Mouse (Mus musculus) adrenal gland, postnatal 36 days (tissue): Measurements from ENCODE around the gene Slc6a12. TPM values are rescaled to one million over a fixed set of nuclear protein-coding genes. Genes with fewer than 3 reads are reported as not detected.

ENCODE experiments used
- DNase-seq, 2 experiments: peaks; one replicate each; pipeline ENCODE4 v3.0.0; 2021; ENCODE audit warnings: mixed read lengths in 1 of 2
- long read RNA-seq, 2 experiments: library from polyadenylated mRNA; stranded (forward); transcript quantifications; one replicate each; pipeline ENCODE4 v2.0.0; 2021; ENCODE audit warnings: borderline sequencing depth in 2 of 2
- total RNA-seq, 2 experiments: library from RNA; stranded (reverse); gene quantifications; 2 replicates each; pipeline ENCODE4 v1.2.3; 2021

Slc6a12 gene
- total RNA-seq = under 1 TPM; 0.63 to 0.66 TPM
- long read RNA-seq, experiment 1 = 0 reads
- long read RNA-seq, experiment 2 = 0 reads

DNA sequence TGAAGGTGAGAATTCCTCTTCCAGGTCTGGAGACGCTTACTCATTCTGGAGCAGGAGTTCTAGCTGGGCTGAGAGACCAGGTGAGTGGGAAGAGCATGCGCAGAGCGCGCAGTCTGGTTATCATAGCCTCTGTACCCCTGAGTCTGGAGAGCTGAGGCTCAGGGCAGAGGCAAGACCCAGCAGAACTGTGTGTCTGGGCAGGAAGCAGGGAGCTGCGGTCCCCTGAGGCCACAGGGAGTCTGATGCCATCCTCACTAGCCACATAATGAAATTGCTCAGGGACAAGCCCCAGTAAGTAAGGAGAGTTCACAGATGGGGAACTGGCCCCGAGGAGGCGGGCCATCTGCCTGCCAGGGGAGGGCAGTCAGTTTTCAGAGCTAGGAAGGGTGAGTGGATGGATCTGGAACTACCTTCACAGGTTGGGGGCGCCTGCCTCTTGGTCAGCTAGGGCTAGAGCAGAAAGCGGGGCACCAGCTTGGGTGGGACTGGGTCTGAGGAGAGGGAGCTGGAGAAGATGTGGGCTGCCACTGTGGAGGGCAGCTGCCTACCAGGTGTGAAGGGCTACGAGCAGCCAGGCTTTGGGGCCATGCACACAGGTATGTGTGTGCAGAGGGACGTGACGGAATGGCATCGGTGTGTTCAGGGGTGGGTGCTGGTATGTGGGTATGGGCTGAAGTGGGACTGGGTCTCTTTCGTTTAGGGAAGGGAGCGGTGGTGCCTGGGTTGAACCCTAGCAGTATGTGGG is at the start of gene Slc6a12:
Gene Slc6a12 (plus strand): TSS at position 51 of the 745 bp plus-strand sequence.
- no peak for DNase-seq

DNA sequence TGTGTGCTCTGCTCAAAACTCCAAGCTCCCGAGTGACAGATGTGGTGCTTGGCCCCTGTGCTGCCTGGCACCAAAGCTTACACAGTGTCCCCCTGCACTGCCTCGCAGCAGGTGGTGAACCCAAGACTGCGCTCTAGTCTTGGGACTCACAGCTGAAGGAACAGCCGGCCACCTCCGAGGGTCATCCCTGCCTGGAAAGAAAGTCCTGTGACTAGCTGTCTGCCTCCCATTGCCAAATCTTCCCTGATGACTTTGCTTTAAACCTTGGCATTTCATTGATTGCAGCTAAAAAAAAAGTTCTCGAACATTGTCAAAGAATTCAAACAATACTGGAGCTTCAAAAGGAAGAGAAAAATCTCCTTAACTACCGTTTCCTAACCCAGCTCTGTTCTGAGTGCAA is 43.6 kb upstream of the Slc6a12 start:
- DNase-seq = peak; percentile 35 to 45

GRCm38 (mm10) chr6:121299954-121300353 is 42.9 kb upstream of the Slc6a12 start, which contains the start of gene Slc6a13:
Gene Slc6a13 (plus strand): TSS chr6:121300227.
- DNase-seq = peak; percentile 30 to 44

DNA sequence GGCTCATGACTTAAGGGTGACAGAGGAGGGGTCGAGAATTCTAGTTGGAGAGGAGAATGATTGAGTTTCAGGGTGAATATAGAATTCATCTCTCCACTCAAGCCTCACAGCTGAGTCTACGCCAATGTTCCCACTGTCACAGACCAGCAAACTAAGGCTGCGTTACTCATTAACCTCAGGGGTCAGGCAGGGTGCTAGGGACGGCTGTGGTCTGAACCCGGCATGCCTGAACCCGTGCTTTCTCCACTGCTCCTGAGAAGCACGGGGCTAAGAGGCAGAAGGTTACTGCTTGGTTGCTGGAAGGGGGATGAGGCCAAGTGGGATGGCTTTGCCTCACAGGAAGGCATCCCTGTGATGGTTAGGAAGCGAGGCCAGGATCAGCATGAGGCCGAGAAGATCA is 42.4 kb upstream of the Slc6a12 start:
- no peak for DNase-seq

DNA sequence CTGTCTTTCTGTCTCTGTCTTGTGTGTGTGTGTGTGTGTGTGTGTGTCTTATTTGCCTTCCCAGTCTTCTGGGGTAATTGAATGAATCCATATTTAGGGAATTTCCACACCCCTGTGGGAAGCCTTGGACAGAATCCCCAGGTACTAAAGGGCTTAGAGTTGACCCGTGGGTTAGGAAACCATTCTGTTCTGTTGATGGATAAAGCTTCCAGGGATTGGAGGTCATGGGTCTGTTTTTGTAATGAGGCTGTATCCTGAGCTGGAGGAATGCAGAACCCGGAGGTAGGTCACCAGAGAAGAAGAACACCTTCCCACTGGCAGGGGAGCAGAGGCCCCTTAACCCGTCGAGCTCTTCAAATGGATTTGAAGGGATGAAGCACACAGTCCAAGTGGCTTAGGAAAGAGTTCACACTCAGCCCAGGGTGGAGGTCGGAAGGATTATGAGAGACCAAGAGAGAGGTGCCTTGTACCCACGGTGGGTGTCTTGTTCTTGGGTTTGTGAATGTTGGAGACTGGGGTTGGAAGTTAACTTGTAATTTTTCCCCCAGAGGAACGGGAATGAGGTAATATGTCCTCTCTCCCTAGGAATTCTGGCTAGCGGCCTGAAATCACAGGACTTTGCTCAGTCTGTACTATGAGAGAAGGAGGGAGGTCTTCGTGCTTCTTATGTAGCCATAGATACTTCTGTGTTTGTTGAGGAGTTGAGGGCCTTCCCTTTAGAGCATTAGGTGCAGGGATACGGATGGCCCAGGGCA is 39.2 kb upstream of the Slc6a12 start:
- no peak for DNase-seq

DNA sequence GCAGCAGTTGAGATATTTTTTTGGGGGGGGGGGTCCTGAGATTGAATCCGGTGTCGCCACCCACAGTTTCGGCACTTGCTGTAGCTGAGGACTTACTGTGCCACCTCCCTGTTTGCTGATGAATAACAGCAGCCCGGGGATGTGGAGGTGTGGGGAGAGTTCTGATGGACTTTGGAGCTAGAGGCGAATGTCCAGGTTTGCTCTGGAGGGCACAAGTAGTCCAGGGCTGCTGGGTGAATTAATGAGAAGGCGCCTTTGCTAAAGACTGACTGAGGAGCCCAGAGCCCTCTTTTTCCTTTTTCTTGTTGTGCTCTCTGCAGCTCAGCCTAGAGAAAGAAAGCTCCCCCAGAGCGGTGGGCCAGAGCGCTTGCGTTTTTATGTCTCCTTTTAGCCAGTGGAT is 38.2 kb upstream of the Slc6a12 start:
- no peak for DNase-seq

DNA sequence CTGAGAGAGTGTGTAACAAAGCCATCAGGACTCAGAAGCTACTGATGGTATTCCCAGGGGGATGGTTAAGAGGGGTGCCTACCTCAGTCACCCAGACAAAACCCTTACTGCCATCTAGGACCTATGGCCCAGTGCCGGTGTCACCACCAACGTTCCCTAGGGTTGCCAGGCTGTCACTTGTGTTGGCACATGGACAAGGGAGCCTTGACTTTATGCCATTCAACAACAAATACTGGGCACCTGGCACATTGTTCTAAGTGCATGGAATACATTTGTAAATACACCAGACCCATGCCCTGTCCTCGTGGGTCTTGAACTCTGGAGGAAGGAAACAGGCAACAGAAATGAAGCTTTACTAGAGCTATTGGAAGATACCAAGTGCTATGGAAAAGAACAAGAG is 37.3 kb upstream of the Slc6a12 start:
- DNase-seq = no peak

DNA sequence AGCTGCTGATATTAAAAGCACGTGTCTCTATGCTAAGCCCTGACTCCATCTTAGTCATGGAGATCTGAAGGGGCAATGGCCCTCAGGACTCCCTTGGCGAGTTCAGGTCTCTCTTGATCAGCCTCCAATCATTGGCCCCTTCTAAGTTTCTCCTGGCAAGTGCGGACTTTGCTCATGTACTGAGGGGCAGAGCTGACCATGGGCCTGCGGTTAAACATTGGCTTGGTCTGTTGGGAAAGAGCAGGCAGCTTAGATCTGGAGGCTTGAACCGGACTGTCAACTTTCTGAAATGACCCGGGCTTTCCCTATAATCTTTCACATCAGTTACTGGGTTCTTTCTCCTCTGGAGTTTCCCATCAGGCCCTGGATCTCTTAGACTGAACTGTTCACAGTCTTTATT is 31.9 kb upstream of the Slc6a12 start:
- DNase-seq = no peak

DNA sequence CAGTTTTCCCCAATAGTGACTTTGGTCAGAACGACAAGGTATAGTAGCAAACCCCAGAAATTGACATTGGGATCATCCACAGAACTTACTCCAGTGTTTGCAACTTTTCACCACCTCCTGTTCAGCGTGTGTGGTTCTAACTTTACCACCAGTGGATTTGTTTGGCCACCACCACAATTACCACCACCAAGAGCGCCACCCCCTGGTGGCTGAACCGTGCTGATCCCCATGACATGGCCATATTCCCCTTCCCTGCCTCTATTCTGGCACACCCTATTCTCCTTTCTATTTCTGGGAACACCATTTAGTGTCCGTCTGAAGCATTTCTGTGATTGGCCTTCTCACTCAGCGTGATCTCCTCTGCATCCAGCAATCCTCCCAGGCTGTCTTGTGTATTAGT is 23.8 kb upstream of the Slc6a12 start:
- DNase-seq = peak; percentile 50 to 64

DNA sequence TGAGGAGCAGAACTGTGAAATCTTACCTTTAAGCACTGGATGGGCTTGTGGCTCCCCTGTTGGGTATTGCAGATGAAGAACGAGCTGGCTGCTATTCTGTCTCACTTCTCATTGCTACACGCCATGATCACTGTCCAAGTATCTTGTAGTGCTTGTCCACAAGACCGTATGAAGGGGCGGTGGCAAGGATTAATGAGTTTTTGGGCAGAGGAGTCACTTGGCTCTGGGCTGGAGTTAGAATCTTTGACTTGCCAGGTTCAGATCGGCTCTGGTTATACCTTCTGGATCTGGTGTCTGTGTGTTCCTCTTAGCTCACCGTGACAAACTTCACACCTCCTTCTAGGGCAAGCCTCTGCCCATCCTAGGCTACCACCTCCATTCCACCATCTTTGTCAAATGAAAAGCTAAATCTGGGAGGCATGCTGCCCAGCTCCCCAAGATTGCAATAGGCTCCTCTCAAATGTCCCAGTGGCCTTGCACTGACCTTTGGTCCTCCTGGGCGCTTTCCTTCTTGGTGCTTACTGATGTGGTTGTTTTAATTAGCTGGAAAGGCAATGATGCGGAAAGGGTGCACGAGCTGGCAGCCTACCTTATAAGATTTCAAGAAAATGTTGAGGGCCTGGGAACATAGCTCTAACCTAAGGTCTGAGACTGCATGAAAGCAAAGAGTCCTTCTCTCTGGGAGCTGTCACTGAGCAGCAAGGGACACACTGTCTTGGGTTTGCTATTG is 20.3 kb upstream of the Slc6a12 start:
- no peak for DNase-seq

DNA sequence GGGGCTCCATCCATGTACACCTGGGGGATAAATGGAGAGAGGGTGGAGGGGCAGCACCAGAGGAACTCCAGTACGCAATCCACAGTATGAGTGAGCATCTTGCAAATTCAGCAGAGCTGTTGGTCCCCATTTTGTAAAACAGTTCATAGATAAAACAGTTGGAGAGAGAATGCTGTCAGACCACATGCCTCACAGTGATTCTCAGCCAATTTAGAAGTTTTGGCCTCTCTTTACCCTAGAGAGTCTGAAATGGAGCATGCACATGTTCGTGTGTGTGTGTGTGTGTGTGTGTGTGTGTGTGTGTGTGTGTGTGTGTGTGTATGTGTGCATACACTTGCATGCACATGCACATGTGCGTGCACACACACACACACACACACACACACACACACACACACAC is 17.6 kb upstream of the Slc6a12 start:
- no peak for DNase-seq

DNA sequence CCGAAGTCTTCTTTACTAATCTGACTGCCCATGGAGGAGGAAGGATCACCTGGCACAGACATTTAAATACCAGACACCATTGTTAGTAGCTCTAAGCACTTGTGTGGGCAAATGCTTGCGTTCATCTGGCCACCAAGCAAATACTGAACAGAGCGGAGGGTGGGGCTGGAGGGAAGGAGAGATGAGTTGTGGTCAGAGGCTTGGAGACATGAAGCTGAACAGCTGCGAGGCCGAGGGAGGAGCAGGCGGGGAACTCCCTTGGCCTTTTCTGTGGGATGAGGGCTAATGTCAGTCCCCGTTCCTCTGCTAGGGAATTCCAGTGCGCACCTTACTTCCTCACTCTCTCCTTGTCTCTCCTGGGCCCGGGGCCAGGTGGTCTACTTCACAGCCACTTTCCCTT is 17.1 kb upstream of the Slc6a12 start:
- no peak for DNase-seq

DNA sequence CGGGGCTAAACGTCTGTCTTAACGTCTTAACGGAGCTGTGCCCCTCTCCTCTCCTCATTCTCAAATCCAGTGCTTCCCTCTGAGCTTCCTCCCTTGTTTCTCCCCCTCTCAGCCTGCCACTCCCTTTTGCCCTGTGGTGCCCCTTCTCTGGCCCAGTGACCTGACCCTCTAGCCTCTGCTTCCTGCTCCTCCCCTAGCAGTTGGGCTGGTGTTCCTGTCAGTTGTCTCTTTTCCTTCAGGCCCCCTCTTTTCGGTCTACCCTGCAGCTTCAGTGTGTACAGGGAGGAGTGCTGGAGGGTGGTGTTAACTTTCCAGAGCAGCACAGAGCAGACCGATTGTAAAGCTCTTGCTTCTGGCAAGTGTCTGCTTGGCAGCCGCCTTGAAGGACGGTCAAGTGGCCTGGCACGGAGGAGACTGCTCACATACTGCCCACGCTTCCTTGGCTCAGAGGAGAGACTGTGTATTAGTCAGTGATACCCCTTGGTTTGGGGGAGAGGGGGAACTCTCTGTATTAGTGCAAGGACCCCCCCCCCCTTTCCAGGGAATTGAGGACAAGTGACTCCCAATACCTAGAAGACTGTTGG is 16.3 kb upstream of the Slc6a12 start:
- peak in 1 of 2 experiments; percentile 34 for DNase-seq

GRCm38 (mm10) chr6:121328417-121328884 is 14.4 kb upstream of the Slc6a12 start:
- DNase-seq = no peak

GRCm38 (mm10) chr6:121329848-121330508 is 12.9 kb upstream of the Slc6a12 start:
- DNase-seq = no peak

GRCm38 (mm10) chr6:121335841-121336240 is 7.0 kb upstream of the Slc6a12 start:
- no peak for DNase-seq

DNA sequence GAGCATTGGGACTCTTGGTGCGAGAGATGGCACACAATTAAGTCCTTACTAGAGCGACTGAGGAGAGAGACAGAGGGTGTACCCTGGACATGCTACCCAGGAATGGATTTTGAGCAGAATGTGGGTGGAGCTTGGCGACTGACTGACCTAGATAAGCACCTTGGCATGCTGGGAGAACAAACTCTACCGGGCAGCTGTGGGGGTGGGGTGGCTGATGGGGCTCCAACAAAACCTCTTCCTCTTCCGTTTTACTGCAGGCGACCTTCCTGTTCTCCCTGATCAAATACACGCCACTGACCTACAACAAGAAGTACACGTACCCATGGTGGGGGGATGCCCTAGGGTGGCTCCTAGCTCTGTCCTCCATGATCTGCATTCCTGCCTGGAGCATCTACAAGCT is 6.3 kb upstream of the Slc6a12 start:
- DNase-seq = peak in 1 of 2 experiments; percentile 39

GRCm38 (mm10) chr6:121337229-121337628 is 5.6 kb upstream of the Slc6a12 start:
- no peak for DNase-seq

- peak; percentile 79 to 83 for DNase-seq
Measured at GRCm38 (mm10) chr6:121337770-121338518, 4.9 kb upstream of the Slc6a12 start.

DNA sequence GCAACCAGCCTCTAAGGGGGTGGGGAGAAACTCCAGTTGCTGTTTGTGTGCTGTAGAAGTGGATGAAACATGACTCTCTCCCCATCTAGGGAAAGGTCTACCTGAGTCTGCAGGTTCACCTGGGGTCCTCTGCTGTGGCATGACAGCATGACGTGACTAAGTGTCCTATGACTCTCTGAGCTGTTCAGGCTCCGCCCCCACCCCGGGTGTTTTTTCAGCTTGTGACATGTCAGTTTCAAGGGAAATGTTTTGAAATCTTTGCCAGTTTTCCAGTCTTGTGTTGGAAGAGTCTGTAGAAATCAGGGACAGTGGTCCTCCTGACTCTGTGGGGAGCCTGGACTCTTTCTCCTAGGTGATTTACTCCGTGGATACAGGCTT is 4.4 kb upstream of the Slc6a12 start:
- peak in 1 of 2 experiments; percentile 35 for DNase-seq

- no peak for DNase-seq
Measured at GRCm38 (mm10) chr6:121341650-121342049, 1.2 kb upstream of the Slc6a12 start.
